Mouse (Mus musculus) layer of hippocampus, adult 9-10 months (tissue): ENCODE data around the gene Hnrnpm.

ENCODE experiments used
- DNase-seq: peaks from one replicate; pipeline ENCODE4 v3.0.0; 2022; ENCODE audit warnings: low spot score

Gene Hnrnpm

DNA sequence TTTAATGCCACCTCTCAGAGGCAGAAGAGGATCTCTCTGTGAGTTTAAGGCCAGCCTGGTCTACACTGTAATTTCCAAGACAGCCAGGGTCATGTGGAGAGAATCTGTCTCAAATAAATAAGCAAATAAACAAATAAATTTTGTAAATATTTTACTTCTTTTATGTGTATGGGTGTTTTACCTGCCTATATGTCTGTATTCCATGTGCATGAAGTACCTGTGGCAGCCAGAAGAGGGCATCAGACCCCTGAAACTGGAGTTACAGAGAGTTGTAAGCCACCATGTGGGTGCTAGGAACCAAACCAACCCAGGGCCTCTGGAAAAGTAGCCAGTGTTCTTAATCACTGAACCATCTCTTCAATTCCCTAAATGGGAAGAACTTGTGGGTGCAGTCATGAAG is 89.4 kb downstream of the Hnrnpm start:
- no peak for DNase-seq
